Mouse (Mus musculus): ENCODE measurements around the gene Gm28845.

GRCm38 (mm10) chr1:65073589-65073988 is 45.8 kb downstream of the Gm28845 start, which contains the start of gene Crygc:
- TF ChIP-seq CTCF (conservative IDR thresholded peaks at IDR 0.05; ENCODE audit: insufficient read depth, insufficient read length, low read depth, low read length) (no peak), POLR2A (IDR thresholded peaks at IDR 0.05; ENCODE audit: low read depth, low read length) (no peak)

All from kidney, adult 2 months (tissue).